Mouse (Mus musculus): ENCODE measurements around the gene Cd177.

DNA sequence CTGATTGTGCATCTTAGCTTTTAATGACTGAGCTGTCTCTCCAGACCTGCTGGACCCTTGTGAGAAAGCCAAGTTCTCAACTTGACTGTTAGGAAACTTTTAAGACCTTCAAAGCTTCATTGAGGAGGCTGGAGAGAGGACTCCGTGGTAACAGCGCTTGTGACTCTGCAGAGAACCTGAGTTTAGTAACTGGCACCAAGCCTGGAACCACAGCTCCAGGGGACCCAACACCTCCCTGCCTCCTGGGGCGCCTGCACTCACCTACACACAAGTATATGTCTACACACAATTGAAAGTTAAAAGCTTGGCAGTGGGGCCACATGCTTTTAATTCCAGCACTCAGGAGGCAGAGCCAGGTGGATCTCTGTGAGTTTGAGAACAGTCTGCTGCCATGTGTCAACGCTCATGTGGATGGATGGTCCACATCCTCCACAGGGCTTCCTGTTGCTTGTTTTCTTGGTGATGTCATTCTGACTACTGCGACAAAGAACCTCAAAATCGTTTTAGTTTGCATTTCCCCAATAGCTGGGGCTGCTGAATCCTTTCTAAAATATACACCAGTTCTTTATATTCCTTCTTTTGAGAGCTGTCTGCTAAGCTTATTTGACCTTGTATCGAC lies 42.1 kb upstream of the Cd177 start:
- no peak for TF ChIP-seq TAL1 (IDR thresholded peaks at IDR 0.05; ENCODE audit: low read length)
- no peak for TF ChIP-seq MXI1 (IDR thresholded peaks at IDR 0.05; ENCODE audit: low read depth, low read length)
- no peak for TF ChIP-seq GATA1 (IDR thresholded peaks at IDR 0.05; ENCODE audit: low read depth, low read length)
